Mouse (Mus musculus) right cerebral cortex, postnatal 14 days (tissue): ENCODE data around the gene Olfr412.

ENCODE experiments used
- DNase-seq: peaks from one replicate; pipeline ENCODE4 v3.0.0; 2022

Olfr412 gene

GRCm38 (mm10) chr11:74415736-74416135 is 53.9 kb downstream of the Olfr412 start:
- DNase-seq, result no peak
